17 mouse cellular contexts compared by ENCODE assay signal in genomic region chr11:69754233-69754632, GRCm38 (mm10). TPM values are rescaled to one million over a fixed set of nuclear protein-coding genes. Genes with fewer than 3 reads are reported as not detected.
DNase-seq lines count a peak whose midpoint lies in the region; ATAC-seq and TF ChIP-seq lines count a peak whose summit lies in the region.
"Had no signal": no experiment of that assay in that cellular context is flagged by ENCODE, and none has a peak within 500 bp of the region (broad histone marks: within the 10 kb centered on the region; RNA-seq: fewer than 3 reads in every experiment).

No protein-coding gene starts in this region.

- no peaks in the 10 kb centered on the region for H3K9me3 ChIP-seq in heart, embryonic 12.5 days (replicated peaks)
- H3K9me3 ChIP-seq in neural tube, embryonic 12.5 days, result no peaks in the 10 kb centered on the region
- H3K9me3 ChIP-seq in liver, embryonic 15.5 days (replicated peaks), result no peaks in the 10 kb centered on the region
- H3K9me3 ChIP-seq in heart, embryonic 11.5 days (replicated peaks; ENCODE audit: control insufficient read depth, low read length), result no peaks in the 10 kb centered on the region
- H3K9me3 ChIP-seq: heart, embryonic 10.5 days had no signal

- TF ChIP-seq CTCF in heart, adult 2 months (IDR thresholded peaks at IDR 0.05), result no peak

- intact Hi-C loops in heart, adult 2 months (cut with DNase I), result loop anchor here (1.0 to 2.0 kb wide), 2 partner anchors 72 to 99 kb away; partner anchors contain the start of genes Senp3 and Sox15

- no peak for TF ChIP-seq POLR2A in heart, adult 2 months (IDR thresholded peaks at IDR 0.05; ENCODE audit: insufficient read depth, low read depth, low read length)

- H3K36me3 ChIP-seq in heart, adult 2 months (ENCODE audit: control insufficient read depth, insufficient read depth, low read length), result peaks cover 13% of the 10 kb centered on the region
- no peaks in the 10 kb centered on the region; the same call in 1 of the 2 replicates for H3K36me3 ChIP-seq in heart, embryonic 12.5 days
- no peaks in the 10 kb centered on the region for H3K36me3 ChIP-seq in neural tube, embryonic 12.5 days
- peaks cover 22% of the 10 kb centered on the region for H3K36me3 ChIP-seq in liver, embryonic 15.5 days (replicated peaks)
- H3K36me3 ChIP-seq in heart, embryonic 11.5 days (ENCODE audit: control insufficient read depth, insufficient read depth, low read length), result no peaks in the 10 kb centered on the region
- H3K36me3 ChIP-seq: heart, embryonic 10.5 days had no signal

- H3K27me3 ChIP-seq in heart, adult 2 months (ENCODE audit: control insufficient read depth, insufficient read depth, low read length), result no peaks in the 10 kb centered on the region
- H3K27me3 ChIP-seq in heart, embryonic 12.5 days (replicated peaks), result no peaks in the 10 kb centered on the region
- no peaks in the 10 kb centered on the region for H3K27me3 ChIP-seq in neural tube, embryonic 12.5 days (replicated peaks)
- no peaks in the 10 kb centered on the region for H3K27me3 ChIP-seq in liver, embryonic 15.5 days
- no peaks in the 10 kb centered on the region for H3K27me3 ChIP-seq in heart, embryonic 11.5 days (ENCODE audit: control insufficient read depth, insufficient read depth, low read length)

- TF ChIP-seq EP300 in heart, adult 2 months (IDR thresholded peaks at IDR 0.05; ENCODE audit: insufficient read depth, low read depth, low read length), result no peak

- H3K27ac ChIP-seq in heart, adult 2 months, result peak overlapping the region; percentile 4; the same call in 1 of the 2 replicates
- H3K27ac ChIP-seq in heart, embryonic 12.5 days (ENCODE audit: poor library complexity, severe bottlenecking), result no peak overlapping the region
- H3K27ac ChIP-seq in neural tube, embryonic 12.5 days, result no peak overlapping the region
- H3K27ac ChIP-seq in liver, embryonic 15.5 days (replicated peaks), result peak overlapping the region; percentile 45; the same call in 1 of the 2 replicates
- H3K27ac ChIP-seq in heart, embryonic 11.5 days (ENCODE audit: low read depth, low read length), result no peak overlapping the region
- H3K27ac ChIP-seq: heart, embryonic 10.5 days had no signal

- H3K79me2 ChIP-seq in heart, adult 2 months (replicated peaks; ENCODE audit: control insufficient read depth, insufficient read depth, low read length), result peaks cover 2% of the 10 kb centered on the region; the same call in 1 of the 2 replicates

- H3K9ac ChIP-seq in heart, adult 2 months (ENCODE audit: low read depth, low read length), result no peak overlapping the region
- no peak overlapping the region for H3K9ac ChIP-seq in heart, embryonic 12.5 days
- no peak overlapping the region for H3K9ac ChIP-seq in neural tube, embryonic 12.5 days
- H3K9ac ChIP-seq in liver, embryonic 15.5 days, result no peak overlapping the region
- H3K9ac ChIP-seq in heart, embryonic 11.5 days (ENCODE audit: low read depth, low read length), result no peak overlapping the region

- H3K4me1 ChIP-seq in heart, adult 2 months (ENCODE audit: control insufficient read depth, insufficient read depth, low read length), result peaks cover 4% of the 10 kb centered on the region
- H3K4me1 ChIP-seq in heart, embryonic 12.5 days (replicated peaks), result peaks cover 47% of the 10 kb centered on the region
- H3K4me1 ChIP-seq in neural tube, embryonic 12.5 days, result peaks cover 35% of the 10 kb centered on the region
- peaks cover 66% of the 10 kb centered on the region for H3K4me1 ChIP-seq in liver, embryonic 15.5 days (replicated peaks)
- H3K4me1 ChIP-seq in heart, embryonic 11.5 days (ENCODE audit: control insufficient read depth, insufficient read depth, low read length), result peaks cover 37% of the 10 kb centered on the region

- DNase-seq in heart, adult 2 months, result no peak
- no peak for DNase-seq in neural tube, embryonic 10.5 days (ENCODE audit: extremely low spot score, low spot score)
- no peak for DNase-seq in spleen, postnatal 10 days (ENCODE audit: low spot score in 2 of 2)
- DNase-seq: right cerebral cortex, postnatal 14 days; thymus, postnatal 36 days had no signal

- no peak overlapping the region for H3K4me3 ChIP-seq in heart, adult 2 months
- H3K4me3 ChIP-seq in heart, embryonic 12.5 days, result no peak overlapping the region
- no peak overlapping the region for H3K4me3 ChIP-seq in neural tube, embryonic 12.5 days
- no peak overlapping the region for H3K4me3 ChIP-seq in liver, embryonic 15.5 days (replicated peaks)
- H3K4me3 ChIP-seq in heart, embryonic 11.5 days (ENCODE audit: low read depth, low read length), result no peak overlapping the region
- H3K4me3 ChIP-seq: heart, embryonic 10.5 days had no signal

- 73% methylated on average over 5 of the region's 5 CpGs for WGBS in heart, adult 2 months
- 84% methylated on average over 5 of the region's 5 CpGs for WGBS in heart, embryonic 12.5 days
- WGBS in neural tube, embryonic 12.5 days, result 93% methylated on average over 5 of the region's 5 CpGs
- 49% methylated on average over 5 of the region's 5 CpGs for WGBS in liver, embryonic 15.5 days (ENCODE audit: insufficient replicate concordance)
- WGBS in heart, embryonic 11.5 days (ENCODE audit: insufficient replicate concordance), result 77% methylated on average over 5 of the region's 5 CpGs

- H3K4me2 ChIP-seq in heart, embryonic 12.5 days, result no peak overlapping the region
- peak overlapping the region; percentile 74; the same call in 1 of the 2 replicates for H3K4me2 ChIP-seq in neural tube, embryonic 12.5 days (replicated peaks)
- peak overlapping the region; percentile 57 for H3K4me2 ChIP-seq in liver, embryonic 15.5 days
- H3K4me2 ChIP-seq in heart, embryonic 11.5 days, result no peak overlapping the region

- ATAC-seq in heart, embryonic 12.5 days (ENCODE audit: insufficient number of reproducible peaks, low FRiP score), result no peak
- no peak for ATAC-seq in neural tube, embryonic 12.5 days (ENCODE audit: low FRiP score, low read depth)
- ATAC-seq in liver, embryonic 15.5 days (ENCODE audit: insufficient read depth), result no peak
- ATAC-seq in megakaryocyte, adult 5-6 weeks (ENCODE audit: poor library complexity, severe bottlenecking), result no peak
- ATAC-seq in heart, embryonic 11.5 days (replicated peaks; ENCODE audit: insufficient number of reproducible peaks, low FRiP score, low TSS enrichment), result no peak
- ATAC-seq: activated CD4-positive, CD25-positive, alpha-beta regulatory T cell, adult 4 months had no signal

RNA-seq across cellular contexts. Expression of gene Polr2a, which starts 4.2 kb away (rescaled TPM):
- 10 to 100 TPM; 25.3 to 30.4 TPM for total RNA-seq in heart, adult 2 months (2021)
- 15.6 and 20.2 TPM in 2 replicates for polyA plus RNA-seq in heart, adult 2 months (2012; rRNA removed)
- 23.7 and 25.2 TPM in 2 replicates for polyA plus RNA-seq in heart, embryonic 12.5 days (2016; fragmentation: Nextera tagmentation; extraction: Ambion mirVana)
- 28.5 and 31.2 TPM in 2 replicates for polyA plus RNA-seq in neural tube, embryonic 12.5 days (2016; fragmentation: Nextera tagmentation; extraction: Ambion mirVana)
- 10.2 and 10.4 TPM in 2 replicates for polyA plus RNA-seq in liver, embryonic 15.5 days (2015; fragmentation: Nextera tagmentation; extraction: Ambion mirVana)
- total RNA-seq in megakaryocyte, adult 5-6 weeks (2015), result 116 and 118 TPM in 2 replicates
- total RNA-seq in megakaryocyte, adult 5-6 weeks (2017), result 38.6 and 42.9 TPM in 2 replicates
- polyA plus RNA-seq in heart, embryonic 11.5 days (2014; fragmentation: Nextera tagmentation; extraction: Ambion mirVana), result 29.0 and 36.7 TPM in 2 replicates

RNA-seq across cellular contexts. Expression of gene Slc35g3, which starts 7.5 kb away (rescaled TPM):
- not detected for total RNA-seq in heart, adult 2 months (2021)
- 0.35 TPM in 1 of 2 replicates, not detected in the other for polyA plus RNA-seq in heart, adult 2 months (2012; rRNA removed)
- polyA plus RNA-seq in heart, embryonic 12.5 days (2016; fragmentation: Nextera tagmentation; extraction: Ambion mirVana), result 0.33 TPM in 2 replicates
- not detected in 2 replicates for polyA plus RNA-seq in neural tube, embryonic 12.5 days (2016; fragmentation: Nextera tagmentation; extraction: Ambion mirVana)
- polyA plus RNA-seq in liver, embryonic 15.5 days (2015; fragmentation: Nextera tagmentation; extraction: Ambion mirVana), result not detected in 2 replicates
- total RNA-seq in megakaryocyte, adult 5-6 weeks (2015), result not detected in 2 replicates
- total RNA-seq in megakaryocyte, adult 5-6 weeks (2017), result not detected in 2 replicates
- 0.10 TPM in 1 of 2 replicates, not detected in the other for polyA plus RNA-seq in heart, embryonic 11.5 days (2014; fragmentation: Nextera tagmentation; extraction: Ambion mirVana)
- total RNA-seq: gastrocnemius, adult 18-20 months; left cerebral cortex, postnatal 36 days; neutrophil, adult 5-6 weeks had no signal
- polyA plus RNA-seq: activated CD4-positive, CD25-positive, alpha-beta regulatory T cell, adult 4 months; heart, embryonic 10.5 days; intestine, embryonic 14.5 days; stomach, embryonic 14.5 days had no signal

RNA-seq across cellular contexts. Expression of gene Zbtb4, which starts 11.5 kb away (rescaled TPM):
- 10 to 100 TPM; 42.9 to 47.9 TPM for total RNA-seq in heart, adult 2 months (2021)
- polyA plus RNA-seq in heart, adult 2 months (2012; rRNA removed), result 19.8 and 25.4 TPM in 2 replicates
- polyA plus RNA-seq in heart, embryonic 12.5 days (2016; fragmentation: Nextera tagmentation; extraction: Ambion mirVana), result 2.9 and 3.3 TPM in 2 replicates
- 2.3 and 2.4 TPM in 2 replicates for polyA plus RNA-seq in neural tube, embryonic 12.5 days (2016; fragmentation: Nextera tagmentation; extraction: Ambion mirVana)
- 0.43 and 0.92 TPM in 2 replicates for polyA plus RNA-seq in liver, embryonic 15.5 days (2015; fragmentation: Nextera tagmentation; extraction: Ambion mirVana)
- 1.6 and 2.6 TPM in 2 replicates for total RNA-seq in megakaryocyte, adult 5-6 weeks (2015)
- total RNA-seq in megakaryocyte, adult 5-6 weeks (2017), result 1.4 and 2.4 TPM in 2 replicates
- 2.1 and 3.1 TPM in 2 replicates for polyA plus RNA-seq in heart, embryonic 11.5 days (2014; fragmentation: Nextera tagmentation; extraction: Ambion mirVana)

RNA-seq across cellular contexts. Expression of gene Chrnb1, which starts 41.5 kb away (rescaled TPM):
- 1 to 10 TPM; 4.1 TPM for total RNA-seq in heart, adult 2 months (2021)
- polyA plus RNA-seq in heart, adult 2 months (2012; rRNA removed), result 10.3 and 16.4 TPM in 2 replicates
- polyA plus RNA-seq in heart, embryonic 12.5 days (2016; fragmentation: Nextera tagmentation; extraction: Ambion mirVana), result 5.6 and 7.7 TPM in 2 replicates
- 5.3 and 5.8 TPM in 2 replicates for polyA plus RNA-seq in neural tube, embryonic 12.5 days (2016; fragmentation: Nextera tagmentation; extraction: Ambion mirVana)
- 0.84 and 1.3 TPM in 2 replicates for polyA plus RNA-seq in liver, embryonic 15.5 days (2015; fragmentation: Nextera tagmentation; extraction: Ambion mirVana)
- total RNA-seq in megakaryocyte, adult 5-6 weeks (2015), result 0.32 and 0.36 TPM in 2 replicates
- total RNA-seq in megakaryocyte, adult 5-6 weeks (2017), result 0.16 TPM in 1 of 2 replicates, not detected in the other
- 3.7 and 4.5 TPM in 2 replicates for polyA plus RNA-seq in heart, embryonic 11.5 days (2014; fragmentation: Nextera tagmentation; extraction: Ambion mirVana)

RNA-seq across cellular contexts. Expression of gene Fgf11, which starts 47.4 kb away (rescaled TPM):
- 1 to 10 TPM; 1.9 to 2.5 TPM for total RNA-seq in heart, adult 2 months (2021)
- 3.3 and 4.3 TPM in 2 replicates for polyA plus RNA-seq in heart, adult 2 months (2012; rRNA removed)
- 2.3 and 2.4 TPM in 2 replicates for polyA plus RNA-seq in heart, embryonic 12.5 days (2016; fragmentation: Nextera tagmentation; extraction: Ambion mirVana)
- polyA plus RNA-seq in neural tube, embryonic 12.5 days (2016; fragmentation: Nextera tagmentation; extraction: Ambion mirVana), result 4.1 and 5.6 TPM in 2 replicates
- 0.16 and 0.18 TPM in 2 replicates for polyA plus RNA-seq in liver, embryonic 15.5 days (2015; fragmentation: Nextera tagmentation; extraction: Ambion mirVana)
- 0.14 TPM in 1 of 2 replicates, not detected in the other for total RNA-seq in megakaryocyte, adult 5-6 weeks (2015)
- total RNA-seq in megakaryocyte, adult 5-6 weeks (2017), result not detected in 2 replicates
- polyA plus RNA-seq in heart, embryonic 11.5 days (2014; fragmentation: Nextera tagmentation; extraction: Ambion mirVana), result 1.5 and 2.5 TPM in 2 replicates
- total RNA-seq: neutrophil, adult 5-6 weeks had no signal
- polyA plus RNA-seq: activated CD4-positive, CD25-positive, alpha-beta regulatory T cell, adult 4 months had no signal

Comparison
In these comparisons a context has a peak if more than half of its experiments do, and no peak if none do; other contexts are left out.
1. H3K27ac ChIP-seq: peak in heart, adult 2 months (single experiment) and liver, embryonic 15.5 days (single experiment); none in heart, embryonic 12.5 days (single experiment), neural tube, embryonic 12.5 days (single experiment) and heart, embryonic 11.5 days (single experiment).
2. H3K4me2 ChIP-seq: peak in neural tube, embryonic 12.5 days (single experiment) and liver, embryonic 15.5 days (single experiment); none in heart, embryonic 12.5 days (single experiment) and heart, embryonic 11.5 days (single experiment).